ENCODE assay signal across 27 mouse cellular contexts in genomic region chr10:8454711-8455110, GRCm38 (mm10).
A peak's percentile ranks its signal among the peaks of the same experiment; 100 is the strongest.
DNase-seq lines count a peak whose midpoint lies in the region; ATAC-seq and TF ChIP-seq lines count a peak whose summit lies in the region.
"Had no signal": no experiment of that assay in that cellular context is flagged by ENCODE, and none has a peak within 500 bp of the region (broad histone marks: within the 10 kb centered on the region; RNA-seq: fewer than 3 reads in every experiment).

No protein-coding gene starts in this region.

- H3K4me2 ChIP-seq in midbrain, embryonic 11.5 days: no peak overlapping the region
- H3K4me2 ChIP-seq in midbrain, embryonic 15.5 days: no peak overlapping the region
- H3K4me2 ChIP-seq: embryonic facial prominence, embryonic 15.5 days; hindbrain, embryonic 12.5 days had no signal

- WGBS in midbrain, embryonic 11.5 days: 54% methylated on average over 1 of the region's 1 CpGs
- 72% methylated on average over 1 of the region's 1 CpGs for WGBS in midbrain, embryonic 15.5 days

- peak; percentile 79 for DNase-seq in midbrain, embryonic 11.5 days (ENCODE audit: low spot score, missing footprints)
- DNase-seq in ES-E14 (ENCODE audit: low read depth, low spot score) (peak; percentile 4), ZHBTc4 (ENCODE audit: low read depth, low spot score) (peak; percentile 52)
- DNase-seq in lung, postnatal 14 days: no peak
- no peak for DNase-seq in left cerebral cortex, postnatal 36 days (ENCODE audit: low spot score in 2 of 2)
- DNase-seq: adrenal gland, adult 8-10 months; adrenal gland, postnatal 36 days; B cell, adult 2 months; cerebellum, adult 11 months; cerebellum, adult 8-10 months; cerebellum, postnatal 14 days; gastrocnemius, adult 2 months; heart, adult 18-20 months; heart, postnatal 10 days; heart, postnatal 4 days; kidney, adult 11 months had no signal

- intact Hi-C loops in left cerebral cortex, postnatal 36 days (cut with DNase I): no loop called here

- no peaks in the 10 kb centered on the region for H3K27me3 ChIP-seq in midbrain, embryonic 11.5 days (ENCODE audit: control insufficient read depth, insufficient read depth, low read length)
- no peaks in the 10 kb centered on the region for H3K27me3 ChIP-seq in midbrain, embryonic 15.5 days (replicated peaks)
- H3K27me3 ChIP-seq: CH12.LX; embryonic facial prominence, embryonic 15.5 days; hindbrain, embryonic 12.5 days had no signal

- no peak overlapping the region for H3K9ac ChIP-seq in midbrain, embryonic 11.5 days (ENCODE audit: low read length)
- H3K9ac ChIP-seq in midbrain, embryonic 15.5 days: no peak overlapping the region
- H3K9ac ChIP-seq in ES-E14 (ENCODE audit: insufficient read depth, low read depth, low read length, poor library complexity, severe bottlenecking): no peak overlapping the region
- H3K9ac ChIP-seq: embryonic facial prominence, embryonic 15.5 days; hindbrain, embryonic 12.5 days had no signal

- H3K9me3 ChIP-seq in midbrain, embryonic 11.5 days (ENCODE audit: control insufficient read depth, low read length): no peaks in the 10 kb centered on the region
- no peaks in the 10 kb centered on the region for H3K9me3 ChIP-seq in midbrain, embryonic 15.5 days
- no peaks in the 10 kb centered on the region for H3K9me3 ChIP-seq in ES-E14 (ENCODE audit: control insufficient read depth, insufficient read depth, low read depth, low read length)
- H3K9me3 ChIP-seq: embryonic facial prominence, embryonic 15.5 days; forebrain, embryonic 10.5 days; heart, embryonic 10.5 days; hindbrain, embryonic 12.5 days had no signal

- H3K4me3 ChIP-seq in midbrain, embryonic 11.5 days (ENCODE audit: low read depth, low read length): no peak overlapping the region
- H3K4me3 ChIP-seq in midbrain, embryonic 15.5 days: no peak overlapping the region
- H3K4me3 ChIP-seq in ES-E14 (ENCODE audit: insufficient read depth in 1 of 2, low read depth in 1 of 2, low read length in 2 of 2, poor library complexity in 1 of 2, severe bottlenecking in 1 of 2): no peak overlapping the region
- H3K4me3 ChIP-seq: embryonic facial prominence, embryonic 15.5 days; erythroblast, embryonic 14.5 days; forebrain, embryonic 10.5 days; gastrocnemius, adult 2 months; heart, embryonic 10.5 days; hindbrain, embryonic 12.5 days had no signal

- ATAC-seq in midbrain, embryonic 11.5 days (ENCODE audit: low FRiP score): no peak
- ATAC-seq in midbrain, embryonic 15.5 days (replicated peaks): no peak
- no peak for ATAC-seq in CD4-positive, CD25-positive, alpha-beta regulatory T cell, adult 4 months
- ATAC-seq: forebrain, embryonic 14.5 days; hindbrain, embryonic 16.5 days had no signal

- H3K36me3 ChIP-seq in midbrain, embryonic 11.5 days (ENCODE audit: control insufficient read depth, insufficient read depth, low read length): no peaks in the 10 kb centered on the region
- no peaks in the 10 kb centered on the region for H3K36me3 ChIP-seq in midbrain, embryonic 15.5 days (replicated peaks)
- no peaks in the 10 kb centered on the region for H3K36me3 ChIP-seq in ES-E14 (ENCODE audit: control insufficient read depth, insufficient read depth, low read length, poor library complexity, severe bottlenecking)
- H3K36me3 ChIP-seq: embryonic facial prominence, embryonic 15.5 days; forebrain, embryonic 10.5 days; G1E; heart, embryonic 10.5 days; hindbrain, embryonic 12.5 days had no signal

- no peak overlapping the region for H3K27ac ChIP-seq in midbrain, embryonic 11.5 days (ENCODE audit: low read depth, low read length)
- no peak overlapping the region for H3K27ac ChIP-seq in midbrain, embryonic 15.5 days
- no peak overlapping the region for H3K27ac ChIP-seq in ES-E14 (ENCODE audit: insufficient read depth, low read depth, low read length, poor library complexity, severe bottlenecking)
- H3K27ac ChIP-seq: embryonic facial prominence, embryonic 15.5 days; forebrain, embryonic 10.5 days; gastrocnemius, adult 2 months; heart, embryonic 10.5 days; hindbrain, embryonic 12.5 days had no signal

- in situ Hi-C loops in ES-E14 (cut with MboI; ENCODE audit: low sequenced_read_pairs in 2 of 2, unreplicated experiment in 2 of 2): no loop called here

- H3K4me1 ChIP-seq in midbrain, embryonic 11.5 days (ENCODE audit: control insufficient read depth, insufficient read depth, low read length): no peaks in the 10 kb centered on the region
- no peaks in the 10 kb centered on the region for H3K4me1 ChIP-seq in midbrain, embryonic 15.5 days
- H3K4me1 ChIP-seq in ES-E14 (ENCODE audit: control insufficient read depth in 2 of 2, insufficient read depth in 2 of 2, low read length in 2 of 2, poor library complexity in 1 of 2): no peaks in the 10 kb centered on the region
- H3K4me1 ChIP-seq: embryonic facial prominence, embryonic 15.5 days; forebrain, embryonic 10.5 days; heart, embryonic 10.5 days; hindbrain, embryonic 12.5 days had no signal

TF ChIP-seq in ES-E14, 5 proteins besides CTCF, POLR2A, EP300 and RAD21:
- no peak for TF ChIP-seq HCFC1 (IDR thresholded peaks at IDR 0.05; ENCODE audit: borderline replicate concordance, insufficient read depth, low read length)
- TF ChIP-seq CHD2 (IDR thresholded peaks at IDR 0.05; ENCODE audit: low read depth, low read length): no peak
- no peak for TF ChIP-seq ZNF384 (IDR thresholded peaks at IDR 0.05; ENCODE audit: low read depth, low read length)
- TF ChIP-seq MAFK (IDR thresholded peaks at IDR 0.05; ENCODE audit: insufficient read depth, low read depth, low read length): no peak
- no peak for TF ChIP-seq ZC3H11A (IDR thresholded peaks at IDR 0.05; ENCODE audit: borderline replicate concordance, low read depth, low read length)

Comparison
In these comparisons a context has a peak if more than half of its experiments do, and no peak if none do; other contexts are left out.
1. DNase-seq: peak in midbrain, embryonic 11.5 days (single experiment), ES-E14 (single experiment) and ZHBTc4 (single experiment); none in lung, postnatal 14 days (single experiment) and left cerebral cortex, postnatal 36 days (0 of 2).